Mouse (Mus musculus) granulocyte monocyte progenitor cell, adult 5-6 weeks (primary cell): ENCODE measurements around the gene Rtp2. TPM values are rescaled to one million over a fixed set of nuclear protein-coding genes. Genes with fewer than 3 reads are reported as not detected.

Source experiments
- ATAC-seq: replicated peaks from 2 replicates; pipeline ENCODE4 v1.8.0; 2016; ENCODE audit warnings: mild to moderate bottlenecking, moderate TSS enrichment, inconsistent platforms; ENCODE audit not compliant: poor library complexity, severe bottlenecking
- total RNA-seq, 2 experiments: library from RNA; stranded (forward) in 1 of 2; stranded (reverse) in 1 of 2; fragments of 200-712, 200-1000 nt in 1 of 2; fragments of >200 nt in 1 of 2; fragmentation: Nextera tagmentation in 1 of 2; gene quantifications; 2 replicates each; pipeline ENCODE4 v1.2.3; 2014 to 2017

The Rtp2 gene
- total RNA-seq (2014; fragmentation: Nextera tagmentation) (not detected in 2 replicates), total RNA-seq (2017) (not detected in 2 replicates)

- no peak for ATAC-seq
Measured at GRCm38 (mm10) chr16:23932294-23932693, at the start of gene Rtp2. TSS of gene Rtp2 (minus strand) at chr16:23932394.

GRCm38 (mm10) chr16:23980991-23981720 lies 49.0 kb upstream of the Rtp2 start:
- no peak for ATAC-seq

- ATAC-seq = no peak
Measured at GRCm38 (mm10) chr16:23980201-23980870, 48.1 kb upstream of the Rtp2 start.

GRCm38 (mm10) chr16:23979446-23979845 lies 47.3 kb upstream of the Rtp2 start:
- no peak for ATAC-seq

DNA sequence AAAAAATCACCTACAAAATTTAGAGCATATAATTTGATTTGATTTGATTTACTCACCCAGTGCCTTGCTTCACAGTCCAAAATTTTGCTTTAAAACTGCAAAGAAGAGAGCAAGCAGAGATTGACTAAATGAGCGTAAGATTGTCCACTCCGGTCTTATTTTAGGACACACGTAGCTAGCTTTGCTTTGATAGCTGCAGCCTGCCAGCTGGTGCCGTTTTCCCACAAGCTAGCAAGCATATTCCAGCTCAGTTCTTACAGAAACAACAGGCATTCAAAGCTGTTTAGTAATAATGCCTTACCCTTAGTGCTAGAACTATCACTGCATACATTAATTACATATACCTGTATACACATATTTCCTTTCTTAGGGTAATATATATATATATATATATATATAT lies 46.3 kb upstream of the Rtp2 start:
- no peak for ATAC-seq

- no peak for ATAC-seq
Measured at GRCm38 (mm10) chr16:23977732-23978131, 45.5 kb upstream of the Rtp2 start.

DNA sequence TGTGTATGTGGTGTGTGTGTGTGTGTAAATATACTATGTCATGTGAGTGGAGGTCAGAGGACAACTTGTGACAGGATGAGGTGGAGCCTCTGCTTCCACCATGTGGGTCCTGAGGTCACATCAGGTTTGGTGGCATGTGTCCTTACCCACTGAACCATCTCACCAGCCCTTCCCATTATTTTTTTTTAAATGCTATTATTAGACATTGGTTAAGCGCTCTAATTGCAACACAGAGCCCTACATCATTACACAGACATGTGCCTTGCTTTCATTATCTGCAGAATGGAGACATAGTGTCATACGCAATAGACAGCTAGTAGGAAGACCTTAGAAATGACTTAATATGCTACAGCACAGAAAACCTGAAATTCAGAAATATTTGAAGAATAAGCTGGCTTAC lies 44.0 kb upstream of the Rtp2 start:
- peak; percentile 38 for ATAC-seq

DNA sequence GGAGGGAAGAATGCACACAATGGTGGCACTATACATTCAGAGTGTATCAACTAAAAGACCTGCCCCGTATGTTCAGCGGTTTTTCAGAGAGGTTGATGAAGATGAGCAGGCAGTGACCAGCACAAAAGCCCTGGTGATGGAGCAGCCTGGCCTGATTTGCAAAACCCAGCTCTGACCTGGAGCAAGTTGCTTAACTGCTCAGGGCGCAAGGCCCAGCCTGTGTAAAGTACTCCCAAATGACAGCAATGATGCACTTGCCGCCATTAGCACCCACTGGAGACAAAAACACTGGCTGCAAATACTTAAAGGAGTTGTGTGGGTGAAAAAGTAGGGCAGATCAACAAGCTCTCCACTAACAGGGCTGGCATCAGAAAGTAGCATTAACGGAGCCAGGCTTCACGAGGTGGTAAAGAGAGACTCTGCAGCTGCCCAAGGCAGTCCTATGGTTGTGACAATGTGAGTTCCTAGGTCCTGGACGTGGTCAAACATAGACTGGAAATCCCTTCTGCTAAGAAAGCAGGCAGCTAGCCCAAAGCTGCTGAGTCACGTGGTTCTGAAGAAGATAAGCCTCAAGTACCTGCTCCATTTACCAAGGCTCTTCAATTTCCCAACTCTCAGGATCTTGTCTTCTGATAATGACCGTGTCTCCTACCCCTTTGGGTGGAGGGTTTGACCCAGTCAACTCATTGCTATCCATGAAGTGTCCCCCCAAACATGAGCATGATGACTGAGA lies 41.6 kb upstream of the Rtp2 start:
- no peak for ATAC-seq

GRCm38 (mm10) chr16:23972901-23973300 lies 40.7 kb upstream of the Rtp2 start:
- ATAC-seq = no peak

DNA sequence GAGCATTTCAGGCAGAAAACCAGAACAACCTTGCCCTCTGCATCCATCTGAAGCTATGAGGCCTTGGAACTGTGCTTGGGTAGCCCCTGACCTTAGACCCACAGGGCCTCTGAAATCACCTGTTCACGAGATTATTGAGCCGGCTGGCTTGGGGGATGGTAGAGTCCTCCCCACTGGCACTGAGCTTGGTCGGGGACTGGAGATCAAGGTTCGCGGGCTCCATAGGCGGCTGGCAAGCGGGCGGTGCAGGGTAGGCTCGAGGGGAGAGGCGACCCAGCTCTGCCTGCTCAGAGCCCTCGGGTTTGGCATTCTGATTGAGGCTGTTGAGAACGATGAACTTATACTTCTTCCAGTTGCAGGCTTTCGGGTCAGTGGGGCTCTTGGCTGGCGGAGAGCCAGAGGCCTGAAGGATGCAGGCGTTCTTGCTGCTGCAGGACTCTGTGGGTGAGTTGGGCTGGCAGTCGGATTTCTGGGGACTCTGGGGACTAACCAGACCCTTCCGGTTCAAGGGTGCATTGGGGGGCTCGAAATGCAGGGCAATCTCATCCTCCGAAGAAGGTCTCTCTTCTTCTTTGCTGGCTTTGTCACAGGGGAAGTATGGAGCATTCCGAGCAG lies 40.0 kb upstream of the Rtp2 start:
- no peak for ATAC-seq

DNA sequence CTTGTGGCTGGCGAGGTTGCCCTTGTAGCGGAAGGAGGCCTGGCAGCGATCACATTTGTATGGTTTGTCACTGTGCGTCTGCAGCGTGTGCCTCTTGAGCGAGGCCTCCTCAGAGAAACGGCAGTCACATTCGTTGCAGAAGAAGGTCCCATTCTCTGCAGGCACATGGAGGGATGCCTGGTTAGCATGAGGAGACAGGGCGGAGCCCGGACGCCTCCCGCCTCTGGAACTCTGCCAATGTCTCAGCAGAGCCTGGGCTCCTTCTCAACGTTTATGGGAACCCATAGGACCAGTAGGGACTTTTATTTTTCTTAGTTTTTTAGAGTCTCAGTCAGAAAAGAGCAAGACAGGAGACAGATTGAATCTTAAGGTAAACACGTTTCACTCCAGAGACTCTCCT lies 37.7 kb upstream of the Rtp2 start:
- ATAC-seq = no peak

DNA sequence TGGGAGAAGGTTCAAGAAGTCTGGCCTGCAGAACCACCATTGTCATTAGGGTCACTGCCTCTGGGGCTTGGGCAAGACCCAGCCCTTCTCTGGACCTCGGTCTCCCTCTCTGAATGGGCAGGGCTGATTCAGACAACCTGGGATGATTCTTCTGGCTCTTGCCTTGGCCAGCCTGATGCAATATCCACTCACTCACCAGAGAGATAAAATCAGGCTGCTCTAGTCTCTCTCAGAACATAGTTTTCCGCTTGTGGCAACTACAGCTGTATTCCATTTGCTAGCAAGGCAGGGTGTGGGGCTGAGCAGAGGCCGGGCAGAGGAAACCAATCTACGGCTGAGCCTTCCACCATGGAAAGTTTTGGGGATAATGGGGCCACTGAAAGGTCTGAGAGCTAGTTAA lies 36.7 kb upstream of the Rtp2 start:
- no peak for ATAC-seq

DNA sequence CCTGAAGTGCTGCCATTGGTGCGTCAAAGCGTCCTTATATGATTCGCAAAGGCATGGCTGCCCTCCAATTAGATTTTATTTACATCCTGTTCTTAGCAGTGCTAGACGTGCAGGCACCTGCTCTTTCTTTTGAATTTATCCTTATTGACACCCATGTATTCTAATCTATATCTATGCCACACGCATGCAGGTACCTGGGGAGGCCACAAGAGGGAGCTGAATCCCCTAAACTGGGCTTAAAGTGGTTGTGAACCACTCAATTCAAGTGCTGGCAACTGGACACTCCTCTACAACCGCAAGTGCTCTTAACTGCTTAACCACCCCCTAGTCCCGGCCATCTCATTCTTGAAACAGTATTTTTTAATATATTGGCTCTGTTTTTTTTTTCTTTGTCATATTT lies 35.1 kb upstream of the Rtp2 start:
- ATAC-seq = 0 out of 2 replicates have a peak, but pooled peaks have one; percentile 46

DNA sequence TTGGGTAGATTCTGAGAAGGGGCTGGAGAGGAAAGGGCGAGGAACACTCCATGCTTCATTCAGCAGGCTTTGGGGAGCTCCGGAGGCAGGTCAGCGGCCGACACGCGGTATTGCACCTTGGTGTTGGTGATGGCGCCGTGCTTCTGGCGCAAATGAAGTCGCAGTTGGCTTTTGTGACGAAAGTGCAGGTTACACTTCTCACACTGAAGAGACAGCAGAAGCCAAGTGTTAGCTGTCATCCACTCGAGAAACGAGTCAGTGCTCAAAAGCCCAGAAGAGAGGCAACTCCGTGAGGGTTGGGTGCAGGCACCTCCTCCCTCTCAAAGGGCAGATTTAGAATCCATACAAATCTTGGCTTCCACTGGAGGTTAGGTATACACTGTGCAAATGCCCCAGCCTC lies 33.9 kb upstream of the Rtp2 start:
- no peak for ATAC-seq

DNA sequence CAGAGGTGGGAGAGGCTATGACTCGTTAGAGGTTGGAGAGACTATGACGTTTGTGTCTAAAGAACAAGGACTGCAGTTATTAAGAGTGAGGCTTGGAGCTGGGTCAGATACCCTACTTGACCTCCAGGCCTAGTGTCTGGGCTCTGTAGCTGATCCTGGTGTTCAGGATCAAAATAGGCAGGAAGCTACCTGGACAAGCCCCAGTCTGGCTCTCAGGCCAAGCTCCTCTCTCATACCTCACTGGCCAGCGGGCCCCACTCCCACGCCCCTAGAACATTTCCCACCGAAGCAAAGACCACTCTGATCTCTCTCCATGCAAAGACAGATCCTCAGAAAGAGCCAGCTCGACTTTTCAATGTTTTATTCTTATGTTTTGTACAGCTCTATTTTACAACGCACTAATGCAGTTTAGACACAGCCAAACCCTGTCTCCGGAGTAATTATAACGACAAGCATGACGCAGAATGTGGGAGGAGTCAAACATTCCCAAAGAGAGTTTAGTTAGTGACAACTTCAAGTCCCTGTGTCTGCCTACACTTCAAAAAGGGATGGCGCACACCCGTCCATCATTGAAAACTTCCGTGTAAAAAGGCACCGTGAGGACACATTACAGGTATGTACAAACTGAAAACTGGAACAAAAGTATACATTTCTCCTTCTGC lies 32.6 kb upstream of the Rtp2 start:
- no peak for ATAC-seq

DNA sequence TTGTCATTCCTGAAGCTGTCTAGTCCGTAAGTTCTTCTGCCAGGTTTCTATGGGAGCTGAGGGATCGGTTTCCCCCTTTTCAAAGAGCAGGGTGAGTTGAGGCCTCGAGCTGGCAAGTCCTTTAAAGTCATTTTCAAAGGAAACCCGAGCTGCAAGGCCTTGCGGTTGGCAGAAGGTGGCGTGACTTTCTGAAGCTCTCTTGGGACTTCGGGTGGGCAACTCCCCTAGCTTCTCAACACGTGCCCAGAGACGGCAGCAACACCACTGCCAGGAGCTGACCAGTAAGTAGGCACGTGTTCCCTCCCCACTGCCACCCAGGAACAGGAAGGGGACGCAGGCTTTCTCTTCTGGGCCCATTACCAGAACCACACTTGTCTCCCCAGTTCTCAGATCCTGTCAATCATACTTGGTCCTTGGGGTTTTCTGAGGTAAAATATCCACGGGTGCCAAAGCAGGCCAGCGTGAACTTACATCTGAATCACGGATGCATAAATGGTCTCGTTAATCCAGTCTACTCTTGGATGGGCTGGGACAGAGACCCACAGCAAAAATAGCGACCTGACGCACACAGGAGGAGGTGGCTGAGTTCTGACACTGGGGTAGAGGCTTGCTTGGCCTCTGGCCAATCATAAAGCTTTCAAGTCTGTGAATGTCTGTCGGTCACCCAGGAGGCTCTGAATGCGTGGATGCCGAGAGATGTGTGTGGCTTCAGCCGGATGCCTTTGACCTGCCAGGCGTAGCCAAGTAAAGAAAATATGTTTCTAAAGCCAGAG lies 31.9 kb upstream of the Rtp2 start:
- no peak for ATAC-seq

DNA sequence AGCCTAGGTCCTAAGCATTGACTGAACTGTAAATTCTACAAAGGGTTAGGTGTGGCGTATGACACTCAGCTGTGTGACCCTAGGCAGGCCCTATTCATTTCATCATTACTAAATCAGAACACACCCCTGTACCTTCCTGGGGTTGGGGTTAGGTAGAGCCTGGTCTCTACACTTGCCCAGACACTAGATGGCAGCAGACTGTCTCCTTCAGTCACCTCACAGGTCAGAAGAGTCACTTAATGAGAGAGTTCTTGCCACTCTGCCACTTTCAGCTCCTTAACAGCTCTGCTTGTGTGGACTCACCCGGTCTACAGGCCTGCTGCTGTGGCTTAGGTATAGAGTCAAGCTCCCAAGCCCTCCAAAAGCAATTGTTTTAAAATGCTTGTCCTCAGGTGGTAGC lies 30.2 kb upstream of the Rtp2 start:
- 0 out of 2 replicates have a peak, but pooled peaks have one; percentile 14 for ATAC-seq

DNA sequence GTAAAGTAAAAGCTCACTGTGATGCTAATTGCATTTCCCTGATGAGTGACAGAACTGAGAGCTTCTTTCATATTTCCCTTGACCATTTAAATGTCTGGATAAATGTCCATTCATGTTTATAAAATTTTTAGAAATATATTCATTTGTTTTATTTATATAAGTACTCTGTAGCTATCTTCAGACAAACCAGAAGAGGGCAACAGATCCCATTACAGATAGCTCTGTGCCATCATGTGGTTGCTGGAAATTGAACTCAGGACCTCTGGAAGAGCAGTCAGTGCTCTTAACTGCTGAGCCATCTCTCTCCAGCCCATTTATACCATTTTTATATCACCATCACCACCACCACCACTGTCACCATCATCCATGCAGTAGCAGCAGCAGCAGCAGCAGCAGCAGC lies 26.7 kb upstream of the Rtp2 start:
- ATAC-seq = no peak

GRCm38 (mm10) chr16:23953959-23954260 lies 21.7 kb upstream of the Rtp2 start:
- no peak for ATAC-seq
